Mouse (Mus musculus) left cerebral cortex, adult 18-20 months (tissue): ENCODE measurements around the gene Bpifb3. TPM values are rescaled to one million over a fixed set of nuclear protein-coding genes. Genes with fewer than 3 reads are reported as not detected.

Source experiments
- total RNA-seq, 2 experiments: library from RNA; stranded (reverse); gene quantifications; 2 replicates each; pipeline ENCODE4 v1.2.3; 2021

The Bpifb3 gene
- total RNA-seq, 2 experiments from 2014 or later, result not detected

Other genes with a start within 250 kb of the Bpifb3 start
- gene Dnmt3c, start 221.6 kb upstream of the Bpifb3 start, total RNA-seq, result not detected
- gene Mapre1, start 177.0 kb upstream of the Bpifb3 start, total RNA-seq, result 10 to 100 TPM; 72.0 to 94.5 TPM
- under 1 TPM in 1 of 2 experiments, not detected in 1; 0.33 TPM for gene Efcab8, start 138.3 kb upstream of the Bpifb3 start, total RNA-seq
- not detected for gene Sun5, start 47.1 kb upstream of the Bpifb3 start, total RNA-seq
- gene Bpifb2, start 43.2 kb upstream of the Bpifb3 start, total RNA-seq, result not detected
- not detected for gene Bpifb6, start 17.8 kb upstream of the Bpifb3 start, total RNA-seq
- gene Bpifb4, start 20.0 kb downstream of the Bpifb3 start, total RNA-seq, result not detected
- not detected for gene Bpifa6, start 56.7 kb downstream of the Bpifb3 start, total RNA-seq
- gene Bpifa2, start 90.0 kb downstream of the Bpifb3 start, total RNA-seq, result not detected
- not detected for gene Bpifa3, start 212.1 kb downstream of the Bpifb3 start, total RNA-seq
- not detected for gene Bpifa1, start 224.7 kb downstream of the Bpifb3 start, total RNA-seq
- gene Bpifa5, start 244.4 kb downstream of the Bpifb3 start, total RNA-seq, result not detected